Mouse (Mus musculus): ENCODE data around the gene Serpina1b. TPM values are rescaled to one million over a fixed set of nuclear protein-coding genes. Genes with fewer than 3 reads are reported as not detected.
"Not testable (repeated sequence)": the region's sequence is repeated elsewhere in the genome, so short reads cannot be mapped to it uniquely, and the experiment has no call there.

The Serpina1b gene
- polyA plus RNA-seq (2015; fragmentation: Nextera tagmentation; extraction: Ambion mirVana), result 3.2 TPM in 1 of 2 replicates, not detected in the other

GRCm38 (mm10) chr12:103830273-103830672 is at the start of gene Serpina1b:
TSS of gene Serpina1b (minus strand) at chr12:103830373.
- 85% methylated on average over 4 of the region's 4 CpGs for WGBS
- not testable (repeated sequence) for H3K27ac ChIP-seq (replicated peaks); H3K4me3 ChIP-seq; ATAC-seq (replicated peaks); H3K36me3 ChIP-seq; H3K4me2 ChIP-seq (replicated peaks); H3K4me1 ChIP-seq; H3K9ac ChIP-seq (replicated peaks); H3K27me3 ChIP-seq; H3K9me3 ChIP-seq

GRCm38 (mm10) chr12:103866873-103867272 is 36.7 kb upstream of the Serpina1b start:
- not testable (repeated sequence) for H3K9me3 ChIP-seq; H3K27me3 ChIP-seq; H3K4me2 ChIP-seq (replicated peaks); H3K9ac ChIP-seq (replicated peaks); H3K4me3 ChIP-seq; H3K4me1 ChIP-seq; ATAC-seq (replicated peaks); H3K27ac ChIP-seq (replicated peaks); H3K36me3 ChIP-seq
- 94% methylated on average over 1 of the region's 1 CpGs for WGBS

DNA sequence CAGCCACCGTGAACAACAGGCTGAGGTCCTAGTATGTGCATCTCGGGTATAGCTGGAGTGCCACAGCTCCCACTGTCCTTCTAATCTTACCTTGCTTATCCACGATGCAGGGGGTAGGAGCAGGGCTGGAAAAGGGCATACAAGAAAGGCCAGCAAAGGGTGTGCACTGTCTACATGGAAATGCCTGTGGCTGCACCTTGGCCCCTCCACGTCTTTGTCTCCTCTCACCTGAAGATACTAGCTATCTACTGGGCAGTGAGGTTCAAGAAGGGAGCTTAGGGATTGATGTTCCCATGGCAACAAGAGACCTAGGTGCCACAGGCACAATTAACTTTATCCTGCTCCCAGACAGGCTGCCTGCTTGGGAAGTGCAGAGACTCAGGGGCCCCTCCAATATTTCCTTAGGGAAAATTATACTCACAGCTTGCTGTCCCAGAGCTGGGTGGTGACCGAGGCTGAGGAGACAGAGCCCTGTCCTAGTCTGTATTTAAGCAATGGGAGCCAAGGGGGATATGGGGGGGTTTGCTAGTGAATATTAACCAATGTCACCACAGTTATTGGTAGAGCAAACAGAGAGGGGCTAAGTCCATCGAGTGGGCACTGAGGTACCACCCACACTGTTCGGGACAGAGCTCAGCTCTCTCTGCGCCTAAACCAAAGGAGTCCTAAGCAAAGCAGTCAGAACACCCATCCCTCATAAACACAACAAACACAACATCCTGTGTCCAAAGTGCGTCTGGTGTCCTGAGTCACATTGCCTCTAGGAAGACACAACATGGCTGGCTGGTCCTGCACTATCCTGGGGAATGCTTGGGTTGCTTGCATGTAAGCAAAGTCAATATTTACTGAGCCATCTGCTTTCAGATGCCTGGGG is 33.2 kb upstream of the Serpina1b start, which contains the start of gene Serpina1a:
Serpina1a (minus strand) TSS at position 462 of the 874 bp plus-strand sequence.
- H3K36me3 ChIP-seq; H3K27ac ChIP-seq (replicated peaks); H3K9ac ChIP-seq (replicated peaks); H3K27me3 ChIP-seq; ATAC-seq (replicated peaks); H3K9me3 ChIP-seq; H3K4me1 ChIP-seq; H3K4me3 ChIP-seq; H3K4me2 ChIP-seq (replicated peaks): not testable (repeated sequence)
- 88% methylated on average over 9 of the region's 9 CpGs for WGBS

- ATAC-seq (replicated peaks), result no peak
- Histone ChIP-seq H3K4me2 (replicated peaks) (no peak overlapping the region), H3K27me3 (no peaks in the 10 kb centered on the region), H3K4me3 (no peak overlapping the region), H3K27ac (replicated peaks) (no peak overlapping the region), H3K9me3 (no peaks in the 10 kb centered on the region), H3K9ac (replicated peaks) (no peak overlapping the region), H3K36me3 (no peaks in the 10 kb centered on the region), H3K4me1 (no peaks in the 10 kb centered on the region)
- WGBS, result 72% methylated on average over 3 of the region's 3 CpGs
These were observed 30.8 kb upstream of the Serpina1b start for GRCm38 (mm10) chr12:103860976-103861375.

DNA sequence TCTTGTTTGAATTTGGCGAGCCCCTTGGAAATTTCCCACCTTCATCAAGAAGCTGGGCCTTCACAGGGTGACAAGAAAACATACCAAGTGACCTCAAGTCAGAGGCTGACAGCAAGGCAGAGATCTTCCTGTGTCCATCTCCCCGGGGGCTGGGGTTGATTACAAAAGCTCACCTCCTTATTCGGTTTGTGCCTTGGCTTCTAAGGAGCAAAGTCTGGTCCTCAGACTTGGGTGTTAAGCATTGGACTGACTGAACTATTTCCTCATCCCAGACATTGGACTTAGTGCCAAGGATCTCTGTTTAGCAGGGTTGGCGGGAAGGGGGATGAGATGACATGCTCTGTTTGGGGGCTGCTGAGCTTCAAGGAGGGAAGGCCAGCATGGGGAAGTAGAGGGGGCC is 30.4 kb upstream of the Serpina1b start:
- ATAC-seq (replicated peaks); H3K4me3 ChIP-seq; H3K36me3 ChIP-seq; H3K4me2 ChIP-seq (replicated peaks); H3K9me3 ChIP-seq; H3K9ac ChIP-seq (replicated peaks); H3K27ac ChIP-seq (replicated peaks); H3K4me1 ChIP-seq; H3K27me3 ChIP-seq: not testable (repeated sequence)
- 89% methylated on average over 3 of the region's 4 CpGs for WGBS

GRCm38 (mm10) chr12:103859584-103859983 is 29.4 kb upstream of the Serpina1b start:
- not testable (repeated sequence) for H3K9ac ChIP-seq (replicated peaks); H3K9me3 ChIP-seq; H3K4me2 ChIP-seq (replicated peaks); H3K36me3 ChIP-seq; ATAC-seq (replicated peaks); H3K4me1 ChIP-seq; H3K4me3 ChIP-seq; H3K27ac ChIP-seq (replicated peaks); H3K27me3 ChIP-seq
- WGBS, result 67% methylated on average over 3 of the region's 3 CpGs

GRCm38 (mm10) chr12:103853032-103853431 is 22.9 kb upstream of the Serpina1b start:
- 93% methylated on average over 2 of the region's 2 CpGs for WGBS
- H3K4me2 ChIP-seq (replicated peaks); H3K9me3 ChIP-seq; H3K4me1 ChIP-seq; H3K9ac ChIP-seq (replicated peaks); H3K36me3 ChIP-seq; H3K27ac ChIP-seq (replicated peaks); H3K27me3 ChIP-seq; H3K4me3 ChIP-seq; ATAC-seq (replicated peaks): not testable (repeated sequence)

DNA sequence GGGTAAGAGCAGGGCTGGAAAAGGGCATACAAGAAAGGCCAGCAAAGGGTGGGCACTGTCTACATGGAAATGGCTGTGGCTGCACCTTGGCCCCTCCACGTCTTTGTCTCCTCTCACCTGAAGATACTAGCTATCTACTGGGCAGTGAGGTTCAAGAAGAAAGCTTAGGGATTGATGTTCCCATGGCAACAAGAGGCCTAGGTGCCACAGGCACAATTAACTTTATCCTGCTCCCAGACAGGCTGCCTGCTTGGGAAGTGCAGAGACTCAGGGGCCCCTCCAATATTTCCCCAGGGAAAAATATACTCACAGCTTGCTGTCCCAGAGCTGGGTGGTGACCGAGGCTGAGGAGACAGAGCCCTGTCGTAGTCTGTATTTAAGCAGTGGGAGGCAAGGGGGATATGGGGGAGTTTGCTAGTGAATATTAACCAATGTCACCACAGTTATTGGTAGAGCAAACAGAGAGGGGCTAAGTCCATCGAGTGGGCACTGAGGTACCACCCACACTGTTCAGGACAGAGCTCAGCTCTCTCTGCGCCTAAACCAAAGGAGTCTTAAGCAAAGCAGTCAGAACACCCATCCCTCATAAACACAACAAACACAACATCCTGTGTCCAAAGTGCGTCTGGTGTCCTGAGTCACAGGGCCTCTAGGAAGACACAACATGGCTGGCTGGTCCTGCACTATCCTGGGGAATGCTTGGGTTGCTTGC is 2.4 kb downstream of the Serpina1b start:
- not testable (repeated sequence) for H3K4me1 ChIP-seq; H3K9ac ChIP-seq (replicated peaks); H3K4me2 ChIP-seq (replicated peaks); H3K27me3 ChIP-seq; H3K4me3 ChIP-seq; H3K36me3 ChIP-seq; H3K9me3 ChIP-seq; ATAC-seq (replicated peaks); H3K27ac ChIP-seq (replicated peaks)
- 87% methylated on average over 6 of the region's 6 CpGs for WGBS

- not testable (repeated sequence) for H3K4me3 ChIP-seq; H3K27ac ChIP-seq (replicated peaks); H3K27me3 ChIP-seq; H3K9ac ChIP-seq (replicated peaks); H3K4me2 ChIP-seq (replicated peaks); H3K9me3 ChIP-seq; H3K36me3 ChIP-seq; ATAC-seq (replicated peaks); H3K4me1 ChIP-seq
- 83% methylated on average over 5 of the region's 5 CpGs for WGBS
These were observed 6.3 kb downstream of the Serpina1b start for GRCm38 (mm10) chr12:103823826-103824225.

DNA sequence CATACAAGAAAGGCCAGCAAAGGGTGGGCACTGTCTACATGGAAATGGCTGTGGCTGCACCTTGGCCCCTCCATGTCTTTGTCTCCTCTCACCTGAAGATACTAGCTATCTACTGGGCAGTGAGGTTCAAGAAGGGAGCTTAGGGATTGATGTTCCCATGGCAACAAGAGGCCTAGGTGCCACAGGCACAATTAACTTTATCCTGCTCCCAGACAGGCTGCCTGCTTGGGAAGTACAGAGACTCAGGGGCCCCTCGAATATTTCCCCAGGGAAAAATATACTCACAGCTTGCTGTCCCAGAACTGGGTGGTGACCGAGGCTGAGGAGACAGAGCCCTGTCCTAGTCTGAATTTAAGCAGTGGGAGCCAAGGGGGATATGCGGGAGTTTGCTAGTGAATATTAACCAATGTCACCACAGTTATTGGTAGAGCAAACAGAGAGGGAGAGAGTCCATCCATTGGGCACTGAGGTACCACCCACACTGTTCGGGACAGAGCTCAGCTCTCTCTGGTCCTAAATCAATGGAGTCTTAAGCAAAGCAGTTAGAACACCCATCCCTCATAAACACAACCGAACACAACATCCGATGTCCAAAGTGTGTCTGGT is 56.8 kb downstream of the Serpina1b start, which contains the start of gene Serpina1d:
Serpina1d (minus strand) TSS at position 347 of the 606 bp plus-strand sequence.
- H3K4me3 ChIP-seq; H3K9ac ChIP-seq (replicated peaks); H3K27me3 ChIP-seq; H3K36me3 ChIP-seq; ATAC-seq (replicated peaks); H3K27ac ChIP-seq (replicated peaks); H3K4me2 ChIP-seq (replicated peaks); H3K4me1 ChIP-seq; H3K9me3 ChIP-seq: not testable (repeated sequence)
- WGBS, result 82% methylated on average over 6 of the region's 6 CpGs

DNA sequence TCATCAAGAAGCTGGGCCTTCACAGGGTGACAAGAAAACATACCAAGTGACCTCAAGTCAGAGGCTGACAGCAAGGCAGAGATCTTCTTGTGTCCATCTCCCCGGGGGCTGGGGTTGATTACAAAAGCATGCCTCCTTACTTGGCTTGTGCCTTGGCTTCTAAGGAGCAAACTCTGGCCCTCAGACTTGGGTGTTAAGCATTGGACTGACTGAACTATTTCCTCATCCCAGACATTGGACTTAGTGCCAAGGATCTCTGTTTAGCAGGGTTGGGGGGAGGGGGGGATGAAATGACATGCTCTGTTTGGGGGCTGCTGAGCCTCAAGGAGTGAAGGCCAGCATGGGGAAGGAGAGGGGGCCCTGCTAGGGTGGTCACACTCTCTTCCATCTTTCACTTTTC is 59.6 kb downstream of the Serpina1b start:
- not testable (repeated sequence) for H3K36me3 ChIP-seq; H3K4me2 ChIP-seq (replicated peaks); H3K4me3 ChIP-seq; H3K9ac ChIP-seq (replicated peaks); ATAC-seq (replicated peaks); H3K27ac ChIP-seq (replicated peaks); H3K27me3 ChIP-seq; H3K4me1 ChIP-seq; H3K9me3 ChIP-seq
- 75% methylated on average over 1 of the region's 1 CpGs for WGBS

- not testable (repeated sequence) for H3K4me1 ChIP-seq; H3K9me3 ChIP-seq; H3K27me3 ChIP-seq; H3K36me3 ChIP-seq; H3K4me3 ChIP-seq; ATAC-seq (replicated peaks); H3K27ac ChIP-seq (replicated peaks); H3K9ac ChIP-seq (replicated peaks); H3K4me2 ChIP-seq (replicated peaks)
- 81% methylated on average over 3 of the region's 3 CpGs for WGBS
These were observed 67.1 kb downstream of the Serpina1b start for GRCm38 (mm10) chr12:103763083-103763482.
